Mouse (Mus musculus) hindbrain, postnatal 0 days (tissue): Measurements from ENCODE around the gene Tomt. TPM values are rescaled to one million over a fixed set of nuclear protein-coding genes. Genes with fewer than 3 reads are reported as not detected.
A peak's percentile ranks its signal among the peaks of the same experiment; 100 is the strongest.

Source experiments
- ATAC-seq: fragments of 200-750 bp; cut with Nextera tagmentation; 2 replicates; pipeline ENCODE4 v1.8.0; 2017; ENCODE audit warnings: mild to moderate bottlenecking, moderate TSS enrichment, moderate library complexity
- DNase-seq: peaks from one replicate; pipeline ENCODE4 v3.0.0-alpha.2; 2015; ENCODE audit warnings: low spot score
- H3K27ac ChIP-seq: fragments of 300-500 bp; sonication (generic); 2 replicates; pipeline ENCODE4 v1.5.1; 2014; ENCODE audit warnings: mild to moderate bottlenecking
- H3K27me3 ChIP-seq: fragments of 300-500 bp; sonication (generic); 2 replicates; pipeline ENCODE4 v1.6.1; 2014; ENCODE audit warnings: low read length, mixed read lengths; ENCODE audit not compliant: insufficient read depth
- H3K36me3 ChIP-seq: fragments of 300-500 bp; sonication (generic); 2 replicates; pipeline ENCODE4 v1.6.1; 2014; ENCODE audit warnings: low read length, mixed read lengths; ENCODE audit not compliant: insufficient read depth
- H3K4me1 ChIP-seq: fragments of 300-500 bp; sonication (generic); 2 replicates; pipeline ENCODE4 v1.6.1; 2014; ENCODE audit warnings: antibody characterized with exemption, low read length, mixed read lengths; ENCODE audit not compliant: insufficient read depth
- H3K4me2 ChIP-seq: fragments of 300-500 bp; sonication (generic); 2 replicates; pipeline ENCODE4 v1.6.1; 2014; ENCODE audit warnings: low read depth, mild to moderate bottlenecking, low read length, moderate library complexity, mixed read lengths
- H3K4me3 ChIP-seq: fragments of 300-500 bp; sonication (generic); 2 replicates; pipeline ENCODE4 v1.5.1; 2014; ENCODE audit warnings: low read length
- H3K9ac ChIP-seq: fragments of 300-500 bp; sonication (generic); replicated peaks from 2 replicates; pipeline ENCODE4 v1.6.1; 2014; ENCODE audit warnings: mild to moderate bottlenecking, low read length, moderate library complexity, mixed read lengths
- H3K9me3 ChIP-seq: fragments of 300-500 bp; sonication (generic); 2 replicates; pipeline ENCODE4 v1.6.1; 2016; ENCODE audit warnings: low read length, mixed read lengths
- CTCF ChIP-seq: IDR thresholded peaks from 2 replicates; pipeline ENCODE4 v1.5.1; 2016; ENCODE audit warnings: antibody characterized with exemption, control low read depth, low read depth
- WGBS: fragments of 180-500 bp; shearing (Covaris S2); extraction: QIAGEN DNeasy Blood & Tissue Kit; methylation state at CpG from one replicate; pipeline ENCODE4 v1.1.7; 2014; 5-methylcytosine and 5-hydroxymethylcytosine counted together
- polyA plus RNA-seq: library from polyadenylated mRNA; unstranded; fragments of >200 nt; fragmentation: Nextera tagmentation; extraction: Ambion mirVana; gene quantifications from 2 replicates; pipeline ENCODE4 v1.2.1, GENCODE M21; 2015
- total RNA-seq: library from RNA; depleted of rRNA; stranded (reverse); fragments of >200 nt; gene quantifications from 2 replicates; pipeline ENCODE4 v1.2.3, GENCODE M21; 2014

Tomt gene
- total and polyA plus RNA-seq, 2 experiments from 2014 or later: 0.49 to 0.52 TPM

DNA sequence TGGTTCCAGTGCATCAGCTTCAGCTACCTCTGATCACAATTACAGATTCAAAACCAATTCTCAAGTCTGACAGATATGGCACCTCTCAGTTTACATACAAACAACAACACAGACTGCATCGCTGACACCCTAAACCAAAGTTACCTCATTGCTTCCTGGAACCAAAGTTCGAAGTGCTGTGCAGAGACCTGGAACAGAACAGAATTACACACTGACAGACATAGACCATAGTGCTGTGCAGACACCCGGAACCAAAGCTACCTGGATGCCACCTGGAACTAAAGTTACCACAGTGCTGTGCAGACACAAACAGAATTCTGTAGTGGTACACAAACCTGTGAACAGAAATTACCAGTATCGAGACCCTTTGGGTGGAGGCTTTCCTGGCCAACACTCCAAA is 33.6 kb upstream of the Tomt start:
- ATAC-seq (no peak), DNase-seq (no peak)
- Histone ChIP-seq H3K9me3 (no peaks in the 10 kb centered on the region), H3K9ac (no peak overlapping the region), H3K27ac (no peak overlapping the region), H3K4me1 (peaks cover 5% of the 10 kb centered on the region; the same call in 1 of the 2 replicates), H3K36me3 (no peaks in the 10 kb centered on the region), H3K27me3 (no peaks in the 10 kb centered on the region), H3K4me3 (no peak overlapping the region), H3K4me2 (no peak overlapping the region)
- no peak for TF ChIP-seq CTCF
- WGBS: 98% methylated on average over 4 of the region's 4 CpGs

DNA sequence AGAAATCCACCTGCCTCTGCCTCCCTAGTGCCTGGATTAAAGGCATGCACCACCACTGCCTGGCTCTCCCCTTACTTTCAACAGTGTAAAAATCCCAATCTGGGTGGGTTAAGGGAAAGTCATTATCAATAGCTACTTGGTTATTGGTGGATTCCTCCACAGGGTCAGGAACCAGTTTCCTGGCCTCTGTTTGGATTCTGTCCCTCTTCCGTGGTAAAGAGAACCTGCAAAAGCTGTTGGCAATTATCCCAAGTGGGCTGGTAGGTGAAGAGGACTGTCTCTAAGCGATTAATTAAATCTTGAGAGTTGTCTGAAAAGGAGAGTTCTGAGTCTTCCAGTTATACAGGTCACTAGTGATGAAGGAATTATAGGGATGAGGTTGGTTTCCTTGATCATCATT is 32.2 kb upstream of the Tomt start:
- H3K36me3 ChIP-seq: no peaks in the 10 kb centered on the region
- no peak overlapping the region for H3K4me2 ChIP-seq
- no peak overlapping the region for H3K9ac ChIP-seq
- ATAC-seq: no peak
- DNase-seq: no peak
- no peak for TF ChIP-seq CTCF
- no peaks in the 10 kb centered on the region for H3K9me3 ChIP-seq
- peaks cover 5% of the 10 kb centered on the region; the same call in 1 of the 2 replicates for H3K4me1 ChIP-seq
- H3K27ac ChIP-seq: no peak overlapping the region
- no peaks in the 10 kb centered on the region for H3K27me3 ChIP-seq
- no peak overlapping the region for H3K4me3 ChIP-seq
- 82% methylated on average over 2 of the region's 2 CpGs for WGBS

DNA sequence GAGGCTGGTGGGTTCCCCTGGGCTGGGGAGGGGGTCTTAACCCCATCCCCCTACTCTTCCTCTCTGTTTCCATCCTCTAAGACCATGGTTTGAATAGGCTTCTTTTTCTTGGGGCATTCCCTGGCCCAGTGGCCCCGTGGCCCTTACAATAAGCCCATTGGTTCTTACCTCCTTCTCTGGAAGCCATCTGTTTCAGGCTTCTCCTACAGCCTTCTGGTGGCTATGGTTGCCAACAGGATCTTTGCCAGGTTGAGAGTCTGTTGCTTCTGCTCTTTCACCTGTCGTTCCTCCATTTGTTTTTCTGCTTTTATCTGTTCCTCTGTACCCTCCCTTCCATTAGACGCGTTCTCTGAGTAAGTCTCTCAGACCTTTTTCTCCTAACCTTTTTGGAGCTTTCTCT is 31.4 kb upstream of the Tomt start:
- WGBS: 83% methylated on average over 4 of the region's 4 CpGs
- no peak overlapping the region for H3K9ac ChIP-seq

DNA sequence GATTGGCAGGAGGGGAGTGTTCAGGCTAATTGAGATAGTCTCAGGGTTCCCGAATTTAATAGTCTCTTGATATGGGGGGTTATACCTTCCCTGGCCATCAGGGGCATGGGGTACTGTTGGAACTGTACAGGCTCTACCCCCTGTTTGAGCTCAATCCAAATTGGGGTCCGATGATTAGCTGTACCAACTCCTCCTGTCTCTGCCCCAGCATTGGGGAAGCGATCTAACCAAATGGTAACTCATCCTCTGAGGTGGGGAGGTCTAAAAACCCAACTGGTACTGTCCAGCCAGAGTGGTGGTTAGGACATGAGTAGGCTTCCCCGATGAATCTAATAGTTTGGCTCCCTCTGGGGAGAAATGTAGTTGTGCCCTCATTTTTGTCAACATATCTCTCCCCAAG is 30.8 kb upstream of the Tomt start:
- DNase-seq (no peak), ATAC-seq (no peak)
- no peak overlapping the region for H3K4me2 ChIP-seq
- H3K36me3 ChIP-seq: no peaks in the 10 kb centered on the region
- no peak overlapping the region for H3K9ac ChIP-seq
- 0 out of 2 replicates have a peak overlapping the region, but pooled peaks have one; percentile 7 for H3K27ac ChIP-seq
- no peak for TF ChIP-seq CTCF
- H3K27me3 ChIP-seq: no peaks in the 10 kb centered on the region
- WGBS: 97% methylated on average over 4 of the region's 4 CpGs
- no peak overlapping the region for H3K4me3 ChIP-seq
- H3K9me3 ChIP-seq: no peaks in the 10 kb centered on the region
- peaks cover 5% of the 10 kb centered on the region; the same call in 1 of the 2 replicates for H3K4me1 ChIP-seq

More for the DNA sequence above, 31.4 kb upstream of the Tomt start:
- no peaks in the 10 kb centered on the region for H3K9me3 ChIP-seq
- no peaks in the 10 kb centered on the region for H3K27me3 ChIP-seq
- H3K36me3 ChIP-seq: no peaks in the 10 kb centered on the region
- no peak overlapping the region for H3K4me2 ChIP-seq
- ATAC-seq: no peak
- TF ChIP-seq CTCF: no peak
- no peak overlapping the region for H3K4me3 ChIP-seq
- H3K4me1 ChIP-seq: peaks cover 5% of the 10 kb centered on the region; the same call in 1 of the 2 replicates
- H3K27ac ChIP-seq: peak overlapping the region; percentile 7; the same call in 1 of the 2 replicates
- DNase-seq: peak; percentile 6

DNA sequence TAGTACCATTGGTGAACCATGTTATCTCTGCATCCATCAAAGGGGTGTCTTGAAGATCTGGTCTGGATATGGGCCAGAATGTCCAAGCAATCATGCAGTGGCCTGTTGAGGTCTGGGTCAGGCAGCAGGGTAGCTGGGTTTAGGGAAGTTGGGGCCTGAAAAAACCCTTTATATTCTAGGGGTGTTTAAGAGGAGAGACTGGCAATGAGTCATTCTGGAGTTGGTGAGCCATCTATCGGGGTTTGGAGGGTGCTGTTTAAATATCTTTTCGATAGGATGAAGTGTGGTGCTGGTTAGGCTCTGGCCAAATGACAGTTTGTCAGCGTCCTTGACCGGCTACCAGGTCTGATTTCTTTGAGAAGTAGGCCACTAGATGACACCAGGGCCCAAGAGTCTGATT is 29.8 kb upstream of the Tomt start:
- Histone ChIP-seq H3K27ac (no peak overlapping the region), H3K4me1 (peaks cover 5% of the 10 kb centered on the region; the same call in 1 of the 2 replicates), H3K9me3 (no peaks in the 10 kb centered on the region), H3K9ac (no peak overlapping the region), H3K4me2 (no peak overlapping the region), H3K36me3 (no peaks in the 10 kb centered on the region), H3K4me3 (no peak overlapping the region), H3K27me3 (no peaks in the 10 kb centered on the region)
- 96% methylated on average over 4 of the region's 4 CpGs for WGBS
- ATAC-seq (no peak), DNase-seq (no peak)
- TF ChIP-seq CTCF: no peak

DNA sequence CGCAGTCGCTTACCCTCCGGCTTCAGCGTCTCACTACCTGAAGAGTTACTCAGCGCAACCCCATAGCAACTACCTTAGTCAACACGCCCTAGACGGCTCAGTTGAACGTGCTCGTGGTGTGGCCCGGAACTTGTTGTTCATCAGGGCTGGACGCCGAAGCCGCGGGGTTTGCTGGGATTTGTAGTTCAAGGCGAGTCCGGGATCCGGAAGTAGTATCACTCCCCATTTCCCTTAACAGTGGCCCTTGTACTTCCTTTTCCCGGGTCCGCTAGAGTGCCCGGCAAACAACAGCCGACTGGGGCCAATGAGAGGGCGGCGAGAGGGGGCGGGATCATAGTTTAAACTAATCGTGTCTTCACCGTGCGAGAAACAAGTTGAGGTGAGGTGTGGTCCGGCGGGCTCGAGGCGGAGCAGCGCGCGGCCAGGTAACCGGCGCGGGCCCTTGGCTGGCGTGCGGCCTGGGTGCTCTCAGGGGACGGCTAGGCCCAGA is 27.6 kb upstream of the Tomt start, which contains the start of the genes Lrrc51 and Numa1:
Lrrc51 (minus strand) TSS at position 145 of the 490 bp plus-strand sequence.
Numa1 (plus strand) TSS at position 361 of the 490 bp plus-strand sequence.
- WGBS: under 1% methylated on average over 40 of the region's 40 CpGs
- DNase-seq (peak; percentile 98), ATAC-seq (peak; percentile 98)
- H3K4me1 ChIP-seq: peaks cover 5% of the 10 kb centered on the region; the same call in 1 of the 2 replicates
- peak within 1 kb of the TSS; percentile 84 for H3K9ac ChIP-seq
- no peaks in the 10 kb centered on the region for H3K36me3 ChIP-seq
- peak within 1 kb of the TSS; percentile 79 for H3K27ac ChIP-seq
- H3K27me3 ChIP-seq: no peaks in the 10 kb centered on the region
- no peaks in the 10 kb centered on the region for H3K9me3 ChIP-seq
- peak within 1 kb of the TSS; percentile 92 for H3K4me2 ChIP-seq
- peak within 1 kb of the TSS; percentile 82 for H3K4me3 ChIP-seq
- TF ChIP-seq CTCF: no peak

DNA sequence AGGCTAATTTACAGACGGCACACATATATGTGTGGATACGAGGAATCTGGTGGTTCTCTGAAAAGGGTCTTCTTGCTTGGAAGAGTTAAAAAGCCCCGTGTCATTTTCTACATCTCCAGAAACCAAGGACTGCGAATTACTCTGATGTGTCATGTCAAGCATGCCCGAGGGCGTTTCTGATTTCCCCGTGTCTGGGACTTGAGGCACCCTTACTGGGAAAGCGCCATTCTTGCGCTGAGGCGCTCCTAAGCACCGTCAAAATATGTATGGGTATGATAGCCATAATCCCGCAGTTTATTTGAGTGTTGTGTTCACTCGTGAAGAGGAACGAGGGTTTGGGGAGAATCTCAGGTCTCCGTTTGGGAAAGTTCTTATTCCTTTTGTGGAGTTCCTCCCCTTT is 27.1 kb upstream of the Tomt start:
- Histone ChIP-seq H3K4me1 (peaks cover 5% of the 10 kb centered on the region; the same call in 1 of the 2 replicates), H3K9me3 (no peaks in the 10 kb centered on the region), H3K27ac (peak overlapping the region; percentile 54; the same call in 1 of the 2 replicates), H3K36me3 (no peaks in the 10 kb centered on the region), H3K4me3 (peak overlapping the region; percentile 82), H3K9ac (peak overlapping the region; percentile 84), H3K4me2 (peak overlapping the region; percentile 92), H3K27me3 (no peaks in the 10 kb centered on the region)
- ATAC-seq: peak; percentile 27
- DNase-seq: peak; percentile 24
- no peak for TF ChIP-seq CTCF
- WGBS: 6% methylated on average over 15 of the region's 15 CpGs
